Mouse (Mus musculus) bone marrow, adult 2 months (tissue): ENCODE results near the gene Fars2.

Source experiments
- CTCF ChIP-seq: fragments of 200-500 bp; IDR thresholded peaks from 2 replicates; pipeline ENCODE4 v1.5.1; 2011; ENCODE audit warnings: low read length, control low read depth; ENCODE audit not compliant: control insufficient read depth, insufficient read depth
- POLR2A ChIP-seq: fragments of 200-500 bp; IDR thresholded peaks from 2 replicates; pipeline ENCODE4 v1.6.1; 2011; ENCODE audit warnings: low read depth, mild to moderate bottlenecking, control low read depth, low read length, borderline replicate concordance; ENCODE audit not compliant: control insufficient read depth

- no peak for TF ChIP-seq CTCF
- no peak for TF ChIP-seq POLR2A
Measured at GRCm38 (mm10) chr13:36367712-36368491, 250.7 kb downstream of the Fars2 start.
